Mouse (Mus musculus) megakaryocyte, embryonic 14.5 days (primary cell): ENCODE data around the gene Sh3glb2.

Source experiments
- FLI1 ChIP-seq: IDR thresholded peaks from 2 replicates; pipeline ENCODE4 v1.6.1; 2012; ENCODE audit warnings: low read length, inconsistent platforms, mixed read lengths
- GATA1 ChIP-seq: IDR thresholded peaks from 3 replicates; pipeline ENCODE4 v1.6.1; 2012; ENCODE audit warnings: mixed read lengths, low read length, inconsistent platforms, borderline replicate concordance

- TF ChIP-seq GATA1 (no peak), FLI1 (no peak)
Measured at GRCm38 (mm10) chr2:30351149-30351548, 8.0 kb downstream of the Sh3glb2 start.
